Mouse (Mus musculus) kidney, adult 2 months (tissue): Measurements from ENCODE around the gene 4930519G04Rik. TPM values are rescaled to one million over a fixed set of nuclear protein-coding genes. Genes with fewer than 3 reads are reported as not detected.
A peak's percentile ranks its signal among the peaks of the same experiment; 100 is the strongest.
"Not testable (repeated sequence)": the region's sequence is repeated elsewhere in the genome, so short reads cannot be mapped to it uniquely, and the experiment has no call there.

Experiments
- DNase-seq: peaks from one replicate; pipeline ENCODE4 v3.0.0; 2021
- H3K27ac ChIP-seq: fragments of 200-500 bp; 2 replicates; pipeline ENCODE4 v1.5.1; 2012; ENCODE audit warnings: low read depth, low read length, control low read depth, inconsistent platforms; ENCODE audit not compliant: insufficient read depth
- H3K27me3 ChIP-seq: fragments of 200-500 bp; replicated peaks from 2 replicates; pipeline ENCODE4 v1.6.1; 2012; ENCODE audit warnings: mild to moderate bottlenecking, moderate library complexity, low read length, inconsistent platforms; ENCODE audit not compliant: control insufficient read depth, insufficient read depth
- H3K36me3 ChIP-seq: fragments of 200-500 bp; 2 replicates; pipeline ENCODE4 v1.6.1; 2012; ENCODE audit warnings: mild to moderate bottlenecking, moderate library complexity, low read length, inconsistent platforms; ENCODE audit not compliant: control insufficient read depth, insufficient read depth
- H3K4me1 ChIP-seq: fragments of 200-500 bp; 2 replicates; pipeline ENCODE4 v1.6.1; 2011; ENCODE audit warnings: low read length; ENCODE audit not compliant: control insufficient read depth, insufficient read depth
- H3K4me3 ChIP-seq: fragments of 200-500 bp; 2 replicates; pipeline ENCODE4 v1.5.1; 2011; ENCODE audit warnings: mild to moderate bottlenecking, low read depth, low read length, control low read depth; ENCODE audit not compliant: insufficient read depth
- CTCF ChIP-seq: fragments of 200-500 bp; conservative IDR thresholded peaks from 2 replicates; pipeline ENCODE4 v1.5.1; 2011; ENCODE audit warnings: low read depth, mild to moderate bottlenecking, control low read depth, low read length, moderate library complexity, mixed read lengths; ENCODE audit not compliant: insufficient read depth, insufficient read length
- POLR2A ChIP-seq: fragments of 200-500 bp; IDR thresholded peaks from one replicate; pipeline ENCODE4 v1.6.1; 2011; ENCODE audit warnings: low read depth, low read length, control low read depth
- WGBS: fragments of 180-500 bp; shearing (Covaris S2); methylation state at CpG from one replicate; pipeline ENCODE4 v1.1.7; 2018; 5-methylcytosine and 5-hydroxymethylcytosine counted together
- polyA plus RNA-seq: library from polyadenylated mRNA; depleted of rRNA; stranded (reverse); fragments of >200 nt; gene quantifications from 2 replicates; pipeline ENCODE4 v1.2.3, GENCODE M21; 2012; rRNA removed

Gene 4930519G04Rik
- not detected in 2 replicates for polyA plus RNA-seq

DNA sequence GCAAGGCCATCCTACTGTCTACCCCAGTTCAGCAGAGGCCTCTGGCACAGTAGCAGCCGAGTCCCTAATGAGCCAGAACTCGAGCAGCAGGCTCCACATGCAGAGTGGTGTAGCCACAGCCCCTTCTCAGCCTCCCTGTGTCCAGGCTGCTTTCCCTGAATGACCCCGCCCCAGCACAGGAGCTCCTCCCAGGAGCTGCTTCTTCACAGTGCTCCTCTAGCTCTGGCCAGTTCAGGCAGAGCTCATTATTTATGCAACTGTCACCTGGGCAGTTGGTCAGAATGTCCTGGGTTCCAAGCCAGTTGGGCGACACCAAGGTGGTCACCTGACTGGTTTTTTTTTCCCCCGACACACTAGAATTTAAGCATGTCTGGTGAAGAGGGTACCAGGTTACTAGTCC, at the start of gene 4930519G04Rik:
4930519G04Rik (plus strand) TSS at position 301 of the 400 bp plus-strand sequence.
- not testable (repeated sequence) for DNase-seq, H3K4me3 ChIP-seq, H3K27ac ChIP-seq, H3K36me3 ChIP-seq, H3K4me1 ChIP-seq, H3K27me3 ChIP-seq
- WGBS: 91% methylated on average over 3 of the region's 5 CpGs

- Histone ChIP-seq H3K36me3 (peaks cover 2% of the 10 kb centered on the region; the same call in 1 of the 2 replicates), H3K4me3 (no peak overlapping the region), H3K4me1 (no peaks in the 10 kb centered on the region), H3K27me3 (no peaks in the 10 kb centered on the region), H3K27ac (no peak overlapping the region)
- DNase-seq: no peak
- TF ChIP-seq CTCF (no peak), POLR2A (no peak)
- WGBS: 89% methylated on average over 13 of the region's 13 CpGs
Measured at GRCm38 (mm10) chr5:114804335-114804734, 49.1 kb upstream of the 4930519G04Rik start.

DNA sequence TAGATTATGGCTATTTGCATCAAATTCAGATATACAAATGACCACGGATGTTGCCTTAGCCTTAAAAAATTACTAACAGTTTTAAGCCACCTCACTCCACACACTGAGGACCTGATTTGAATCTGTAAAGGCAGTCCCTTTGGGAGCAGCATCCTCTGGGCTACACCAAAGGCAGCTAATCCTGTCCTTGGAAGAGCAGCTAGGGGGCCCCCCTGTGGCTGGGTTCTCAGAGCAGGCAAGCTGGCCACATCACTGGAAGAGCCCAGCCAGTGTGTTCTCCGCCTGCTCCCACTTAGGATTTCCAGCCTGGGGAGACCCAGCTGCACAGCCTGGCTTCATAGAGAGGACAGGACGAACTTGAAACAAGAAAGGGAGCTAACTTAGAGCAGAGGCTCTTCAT, 48.5 kb upstream of the 4930519G04Rik start:
- H3K36me3 ChIP-seq: peaks cover 2% of the 10 kb centered on the region; the same call in 1 of the 2 replicates
- peak; percentile 35 for TF ChIP-seq CTCF
- no peak for TF ChIP-seq POLR2A
- no peak overlapping the region for H3K27ac ChIP-seq
- peak; percentile 64 for DNase-seq
- H3K4me3 ChIP-seq: no peak overlapping the region
- H3K27me3 ChIP-seq: no peaks in the 10 kb centered on the region
- WGBS: 57% methylated on average over 3 of the region's 3 CpGs
- H3K4me1 ChIP-seq: no peaks in the 10 kb centered on the region

GRCm38 (mm10) chr5:114805436-114806350, 47.8 kb upstream of the 4930519G04Rik start:
- peak overlapping the region; percentile 21; the same call in 1 of the 2 replicates for H3K4me3 ChIP-seq
- no peaks in the 10 kb centered on the region for H3K27me3 ChIP-seq
- 58% methylated on average over 15 of the region's 15 CpGs for WGBS
- no peaks in the 10 kb centered on the region for H3K4me1 ChIP-seq
- TF ChIP-seq CTCF (no peak), POLR2A (no peak)
- DNase-seq: peak; percentile 59
- H3K27ac ChIP-seq: peak overlapping the region; percentile 45
- peaks cover 2% of the 10 kb centered on the region; the same call in 1 of the 2 replicates for H3K36me3 ChIP-seq

GRCm38 (mm10) chr5:114806636-114807035, 46.8 kb upstream of the 4930519G04Rik start:
- no peaks in the 10 kb centered on the region for H3K4me1 ChIP-seq
- no peak overlapping the region for H3K4me3 ChIP-seq
- H3K36me3 ChIP-seq: peaks cover 2% of the 10 kb centered on the region; the same call in 1 of the 2 replicates
- H3K27ac ChIP-seq: peak overlapping the region; percentile 45
- no peak for TF ChIP-seq POLR2A
- WGBS: 63% methylated on average over 8 of the region's 8 CpGs
- no peaks in the 10 kb centered on the region for H3K27me3 ChIP-seq
- DNase-seq: peak; percentile 19

DNA sequence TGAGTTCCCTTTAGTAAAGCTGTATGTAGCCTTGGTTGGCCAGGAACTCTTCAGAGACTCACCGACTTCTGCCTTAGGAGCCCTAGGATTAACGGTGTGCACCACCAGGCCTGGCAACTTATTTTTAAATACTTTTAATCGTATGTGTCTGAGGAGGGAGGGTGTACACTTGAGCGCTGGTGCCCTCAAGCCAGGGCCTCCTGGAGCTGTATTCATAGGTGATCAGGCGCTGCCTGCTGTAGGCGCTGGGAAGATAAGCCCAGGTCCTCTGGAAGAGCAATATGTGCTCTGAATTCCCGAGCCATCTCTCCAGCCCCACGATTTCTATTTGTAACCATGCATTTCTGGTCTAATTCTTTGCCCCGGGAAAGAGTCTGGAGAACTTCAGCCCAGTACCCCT, 46.4 kb upstream of the 4930519G04Rik start:
- H3K36me3 ChIP-seq: peaks cover 2% of the 10 kb centered on the region; the same call in 1 of the 2 replicates
- WGBS: 52% methylated on average over 9 of the region's 9 CpGs
- 0 out of 2 replicates have a peak overlapping the region, but pooled peaks have one; percentile 45 for H3K27ac ChIP-seq
- H3K27me3 ChIP-seq: no peaks in the 10 kb centered on the region
- H3K4me1 ChIP-seq: no peaks in the 10 kb centered on the region
- no peak overlapping the region for H3K4me3 ChIP-seq
- no peak for TF ChIP-seq CTCF
- no peak for TF ChIP-seq POLR2A
- DNase-seq: no peak

GRCm38 (mm10) chr5:114807468-114807867, 46.0 kb upstream of the 4930519G04Rik start:
- Histone ChIP-seq H3K4me3 (no peak overlapping the region), H3K4me1 (no peaks in the 10 kb centered on the region), H3K36me3 (peaks cover 2% of the 10 kb centered on the region; the same call in 1 of the 2 replicates), H3K27me3 (no peaks in the 10 kb centered on the region), H3K27ac (no peak overlapping the region)
- WGBS: 36% methylated on average over 8 of the region's 8 CpGs
- TF ChIP-seq POLR2A (no peak), CTCF (no peak)
- DNase-seq: no peak
